Mouse (Mus musculus) ES-E14 (cell line): ENCODE measurements at regions not wholly inside any gene's neighbourhood (a gene's known extent, or its start where the extent isn't known, plus 50 kb on each side); places are given as distances from the start of the nearest gene placed in this dataset.
"Not testable (repeated sequence)": the region's sequence is repeated elsewhere in the genome, so short reads cannot be mapped to it uniquely, and the experiment has no call there.

Source experiments
- DNase-seq: peaks from one replicate; pipeline ENCODE4 v3.0.0-alpha.2; 2013; ENCODE audit warnings: low read depth, low spot score
- H3K27ac ChIP-seq: 2 replicates; pipeline ENCODE4 v1.5.1; 2012; ENCODE audit warnings: low read depth, mild to moderate bottlenecking, low read length, moderate library complexity, mixed read lengths; ENCODE audit not compliant: poor library complexity, insufficient read depth, severe bottlenecking
- H3K36me3 ChIP-seq: 2 replicates; pipeline ENCODE4 v1.6.1; 2012; ENCODE audit warnings: mild to moderate bottlenecking, low read length, moderate library complexity, mixed read lengths; ENCODE audit not compliant: control insufficient read depth, poor library complexity, insufficient read depth, severe bottlenecking
- H3K4me1 ChIP-seq, 2 experiments: fragments of 150-350 bp in 1 of 2; sonication (generic) in 1 of 2; 2 replicates each; pipeline ENCODE4 v1.6.1; 2012; ENCODE audit warnings: low read length in 2 of 2, mild to moderate bottlenecking in 1 of 2, mixed read lengths in 1 of 2; ENCODE audit not compliant: control insufficient read depth in 2 of 2, insufficient read depth in 2 of 2, poor library complexity in 1 of 2
- H3K4me3 ChIP-seq, 2 experiments: fragments of 150-350 bp in 1 of 2; sonication (generic) in 1 of 2; 2 replicates each; pipeline ENCODE4 v1.5.1; 2012; ENCODE audit warnings: low read length in 2 of 2, low read depth in 1 of 2, mild to moderate bottlenecking in 1 of 2, mixed read lengths in 1 of 2; ENCODE audit not compliant: insufficient read depth in 1 of 2, poor library complexity in 1 of 2, severe bottlenecking in 1 of 2
- H3K9ac ChIP-seq: 2 replicates; pipeline ENCODE4 v1.6.1; 2012; ENCODE audit warnings: low read depth, mild to moderate bottlenecking, low read length, mixed read lengths; ENCODE audit not compliant: poor library complexity, insufficient read depth, severe bottlenecking
- H3K9me3 ChIP-seq: fragments of 150-350 bp; sonication (generic); 2 replicates; pipeline ENCODE4 v1.6.1; 2012; ENCODE audit warnings: low read depth, mild to moderate bottlenecking, low read length; ENCODE audit not compliant: control insufficient read depth, insufficient read depth
- CHD2 ChIP-seq: IDR thresholded peaks from 2 replicates; pipeline ENCODE4 v1.6.1; 2014; ENCODE audit warnings: mild to moderate bottlenecking, low read depth, low read length, inconsistent platforms
- HCFC1 ChIP-seq: IDR thresholded peaks from 2 replicates; pipeline ENCODE4 v1.6.1; 2012; ENCODE audit warnings: low read length, inconsistent platforms, borderline replicate concordance; ENCODE audit not compliant: insufficient read depth
- MAFK ChIP-seq: IDR thresholded peaks from 2 replicates; pipeline ENCODE4 v1.6.1; 2014; ENCODE audit warnings: mild to moderate bottlenecking, low read depth, low read length, inconsistent platforms; ENCODE audit not compliant: insufficient read depth
- ZC3H11A ChIP-seq: IDR thresholded peaks from 2 replicates; pipeline ENCODE4 v1.6.1; 2012; ENCODE audit warnings: low read depth, mild to moderate bottlenecking, inconsistent platforms, low read length, borderline replicate concordance
- ZNF384 ChIP-seq: IDR thresholded peaks from 2 replicates; pipeline ENCODE4 v1.6.1; 2012; ENCODE audit warnings: low read depth, low read length, inconsistent platforms
- in situ Hi-C, 2 experiments: fragments of 600-800 bp; cut with MboI; formaldehyde crosslinking; loops; one replicate each; pipeline ENCODE4 v1.15.1; 2025; ENCODE audit warnings: low sequenced_read_pairs in 2 of 2, inconsistent platforms in 1 of 2; ENCODE audit not compliant: unreplicated experiment in 2 of 2

- TF ChIP-seq HCFC1: no peak
- TF ChIP-seq CHD2: no peak
- no peak for TF ChIP-seq MAFK
- no peaks in the 10 kb centered on the region for H3K9me3 ChIP-seq
- no peaks in the 10 kb centered on the region for H3K36me3 ChIP-seq
- no peak for DNase-seq
- in situ Hi-C loops: no loop called here
- no peak overlapping the region for H3K27ac ChIP-seq
- H3K4me1 ChIP-seq: no peaks in the 10 kb centered on the region
- H3K4me3 ChIP-seq: no peak overlapping the region
- no peak overlapping the region for H3K9ac ChIP-seq
Observed at GRCm38 (mm10) chr16:83566478-83567160, 738.4 kb downstream of the Gm21833 start.

GRCm38 (mm10) chr16:83579082-83579481 lies 750.9 kb downstream of the Gm21833 start:
- peak; percentile 17 for DNase-seq
- in situ Hi-C loops, H3K9ac ChIP-seq, H3K4me1 ChIP-seq, H3K4me3 ChIP-seq, H3K36me3 ChIP-seq, H3K9me3 ChIP-seq: not testable (repeated sequence)
- 0 out of 2 replicates have a peak overlapping the region, but pooled peaks have one; percentile 33 for H3K27ac ChIP-seq

- Histone ChIP-seq H3K4me1 (peaks cover 2 to 5% of the 10 kb centered on the region in 2 experiments; a peak in 1 of 4 replicates), H3K9me3 (no peaks in the 10 kb centered on the region), H3K36me3 (no peaks in the 10 kb centered on the region), H3K9ac (no peak overlapping the region), H3K27ac (no peak overlapping the region), H3K4me3 (no peak overlapping the region)
- no peak for DNase-seq
- in situ Hi-C loops: no loop called here
- no peak for TF ChIP-seq ZNF384
- no peak for TF ChIP-seq CHD2
- TF ChIP-seq HCFC1: no peak
- no peak for TF ChIP-seq MAFK
- no peak for TF ChIP-seq ZC3H11A
Observed at GRCm38 (mm10) chr16:83606804-83607203, 778.6 kb downstream of the Gm21833 start.

- no peak for DNase-seq
- TF ChIP-seq CHD2: no peak
- TF ChIP-seq ZC3H11A: no peak
- no peak for TF ChIP-seq MAFK
- Histone ChIP-seq H3K4me3 (no peak overlapping the region), H3K9me3 (no peaks in the 10 kb centered on the region), H3K27ac (no peak overlapping the region), H3K9ac (no peak overlapping the region), H3K4me1 (0 out of 4 replicates have a peak, but pooled peaks cover 0 to 2% of the 10 kb centered on the region in 2 experiments), H3K36me3 (no peaks in the 10 kb centered on the region)
- in situ Hi-C loops: no loop called here
Observed at GRCm38 (mm10) chr16:83609296-83609695, 781.1 kb downstream of the Gm21833 start.
